Mouse (Mus musculus) limb, embryonic 15.5 days (tissue): Measurements from ENCODE around the gene Rad51b. TPM values are rescaled to one million over a fixed set of nuclear protein-coding genes. Genes with fewer than 3 reads are reported as not detected.

Experiments used
- ATAC-seq: fragments of 200-750 bp; cut with Nextera tagmentation; 2 replicates; pipeline ENCODE4 v1.8.0; 2017; ENCODE audit warnings: low read depth, moderate TSS enrichment; ENCODE audit not compliant: insufficient number of reproducible peaks, low FRiP score, low TSS enrichment
- H3K27ac ChIP-seq: fragments of 300-500 bp; sonication (generic); 2 replicates; pipeline ENCODE4 v1.5.1; 2015; ENCODE audit warnings: moderate library complexity, mild to moderate bottlenecking, inconsistent platforms
- H3K27me3 ChIP-seq: fragments of 300-500 bp; sonication (generic); 2 replicates; pipeline ENCODE4 v1.6.1; 2015; ENCODE audit warnings: inconsistent platforms
- H3K36me3 ChIP-seq: fragments of 300-500 bp; sonication (generic); 2 replicates; pipeline ENCODE4 v1.6.1; 2015; ENCODE audit warnings: inconsistent platforms
- H3K4me1 ChIP-seq: fragments of 300-500 bp; sonication (generic); 2 replicates; pipeline ENCODE4 v1.6.1; 2015; ENCODE audit warnings: inconsistent platforms
- H3K4me2 ChIP-seq: fragments of 300-500 bp; sonication (generic); 2 replicates; pipeline ENCODE4 v1.6.1; 2015; ENCODE audit warnings: mild to moderate bottlenecking, inconsistent platforms
- H3K4me3 ChIP-seq: fragments of 300-500 bp; sonication (generic); 2 replicates; pipeline ENCODE4 v1.5.1; 2015; ENCODE audit warnings: mild to moderate bottlenecking, inconsistent platforms
- H3K9ac ChIP-seq: fragments of 300-500 bp; sonication (generic); 2 replicates; pipeline ENCODE4 v1.6.1; 2015; ENCODE audit warnings: inconsistent platforms
- H3K9me3 ChIP-seq: fragments of 300-500 bp; sonication (generic); 2 replicates; pipeline ENCODE4 v1.6.1; 2016; ENCODE audit warnings: inconsistent platforms
- WGBS: fragments of 180-500 bp; shearing (Covaris S2); methylation state at CpG from one replicate; pipeline ENCODE4 v1.1.7; 2015; 5-methylcytosine and 5-hydroxymethylcytosine counted together
- polyA plus RNA-seq: library from polyadenylated mRNA; unstranded; fragments of >200 nt; fragmentation: Nextera tagmentation; extraction: Ambion mirVana; gene quantifications from 2 replicates; pipeline ENCODE4 v1.2.1, GENCODE M21; 2015

Gene Rad51b
- polyA plus RNA-seq, 1 experiment from 2014 or later: 5.2 TPM

GRCm38 (mm10) chr12:79842319-79842718, 545.2 kb downstream of the Rad51b start:
- Histone ChIP-seq H3K27me3 (no peaks in the 10 kb centered on the region), H3K9me3 (no peaks in the 10 kb centered on the region), H3K4me1 (peaks cover 91% of the 10 kb centered on the region), H3K36me3 (no peaks in the 10 kb centered on the region), H3K27ac (peak overlapping the region; percentile 77), H3K4me2 (no peak overlapping the region), H3K4me3 (no peak overlapping the region), H3K9ac (no peak overlapping the region)
- 24% methylated on average over 7 of the region's 7 CpGs for WGBS
- ATAC-seq: peak; percentile 42; the same call in 1 of the 2 replicates

GRCm38 (mm10) chr12:79843002-79843401, 545.9 kb downstream of the Rad51b start:
- Histone ChIP-seq H3K27ac (peak overlapping the region; percentile 77), H3K4me2 (no peak overlapping the region)
- WGBS: 64% methylated on average over 11 of the region's 11 CpGs

GRCm38 (mm10) chr12:79843496-79843895, 546.4 kb downstream of the Rad51b start:
- Histone ChIP-seq H3K4me2 (no peak overlapping the region), H3K4me1 (peaks cover 91% of the 10 kb centered on the region), H3K27ac (peak overlapping the region; percentile 77), H3K36me3 (no peaks in the 10 kb centered on the region), H3K9ac (no peak overlapping the region), H3K4me3 (no peak overlapping the region), H3K27me3 (no peaks in the 10 kb centered on the region), H3K9me3 (no peaks in the 10 kb centered on the region)
- WGBS: 37% methylated on average over 6 of the region's 6 CpGs
- ATAC-seq: no peak

More at GRCm38 (mm10) chr12:79843002-79843401, 545.9 kb downstream of the Rad51b start:
- H3K4me3 ChIP-seq: no peak overlapping the region
- no peak for ATAC-seq
- no peaks in the 10 kb centered on the region for H3K27me3 ChIP-seq
- peaks cover 92% of the 10 kb centered on the region for H3K4me1 ChIP-seq
- no peaks in the 10 kb centered on the region for H3K9me3 ChIP-seq
- no peak overlapping the region for H3K9ac ChIP-seq
- no peaks in the 10 kb centered on the region for H3K36me3 ChIP-seq

GRCm38 (mm10) chr12:79846247-79847151, 549.4 kb downstream of the Rad51b start:
- no peaks in the 10 kb centered on the region for H3K36me3 ChIP-seq
- H3K4me3 ChIP-seq: no peak overlapping the region
- H3K9ac ChIP-seq: no peak overlapping the region
- WGBS: 29% methylated on average over 7 of the region's 7 CpGs
- H3K9me3 ChIP-seq: no peaks in the 10 kb centered on the region
- no peak overlapping the region for H3K4me2 ChIP-seq
- ATAC-seq: peak; percentile 45; the same call in 1 of the 2 replicates
- H3K27me3 ChIP-seq: no peaks in the 10 kb centered on the region
- H3K4me1 ChIP-seq: peaks cover 74% of the 10 kb centered on the region
- H3K27ac ChIP-seq: peak overlapping the region; percentile 83

GRCm38 (mm10) chr12:79848539-79848938, 551.5 kb downstream of the Rad51b start:
- Histone ChIP-seq H3K36me3 (no peaks in the 10 kb centered on the region), H3K9ac (no peak overlapping the region), H3K27ac (0 out of 2 replicates have a peak overlapping the region, but pooled peaks have one; percentile 22), H3K9me3 (0 out of 2 replicates have a peak, but pooled peaks cover 4% of the 10 kb centered on the region), H3K4me2 (no peak overlapping the region), H3K4me1 (peaks cover 54% of the 10 kb centered on the region), H3K27me3 (no peaks in the 10 kb centered on the region), H3K4me3 (no peak overlapping the region)
- no peak for ATAC-seq
- WGBS: 45% methylated on average over 13 of the region's 13 CpGs

GRCm38 (mm10) chr12:79850021-79850420, 552.9 kb downstream of the Rad51b start:
- peaks cover 50% of the 10 kb centered on the region for H3K4me1 ChIP-seq
- H3K27me3 ChIP-seq: no peaks in the 10 kb centered on the region
- H3K27ac ChIP-seq: no peak overlapping the region
- no peaks in the 10 kb centered on the region for H3K36me3 ChIP-seq
- H3K9ac ChIP-seq: no peak overlapping the region
- H3K9me3 ChIP-seq: 0 out of 2 replicates have a peak, but pooled peaks cover 4% of the 10 kb centered on the region
- WGBS: 70% methylated on average over 5 of the region's 5 CpGs
- no peak for ATAC-seq
- no peak overlapping the region for H3K4me3 ChIP-seq
- H3K4me2 ChIP-seq: no peak overlapping the region

GRCm38 (mm10) chr12:79851898-79852297, 554.8 kb downstream of the Rad51b start:
- peaks cover 50% of the 10 kb centered on the region for H3K4me1 ChIP-seq
- H3K36me3 ChIP-seq: no peaks in the 10 kb centered on the region
- H3K9me3 ChIP-seq: 0 out of 2 replicates have a peak, but pooled peaks cover 4% of the 10 kb centered on the region
- no peaks in the 10 kb centered on the region for H3K27me3 ChIP-seq
- no peak overlapping the region for H3K4me2 ChIP-seq
- no peak overlapping the region for H3K9ac ChIP-seq
- no peak for ATAC-seq
- H3K27ac ChIP-seq: peak overlapping the region; percentile 33
- 86% methylated on average over 8 of the region's 8 CpGs for WGBS
- no peak overlapping the region for H3K4me3 ChIP-seq

- H3K4me3 ChIP-seq: no peak overlapping the region
- no peak overlapping the region for H3K9ac ChIP-seq
- no peak overlapping the region for H3K4me2 ChIP-seq
- H3K27ac ChIP-seq: no peak overlapping the region
- H3K9me3 ChIP-seq: 0 out of 2 replicates have a peak, but pooled peaks cover 4% of the 10 kb centered on the region
- H3K4me1 ChIP-seq: peaks cover 46% of the 10 kb centered on the region
- no peaks in the 10 kb centered on the region for H3K27me3 ChIP-seq
- H3K36me3 ChIP-seq: no peaks in the 10 kb centered on the region
- 95% methylated on average over 4 of the region's 4 CpGs for WGBS
- no peak for ATAC-seq
These were observed 555.5 kb downstream of the Rad51b start for GRCm38 (mm10) chr12:79852606-79853005.

- Histone ChIP-seq H3K27me3 (no peaks in the 10 kb centered on the region), H3K4me1 (peaks cover 42% of the 10 kb centered on the region), H3K9ac (no peak overlapping the region), H3K4me2 (no peak overlapping the region), H3K36me3 (no peaks in the 10 kb centered on the region), H3K27ac (no peak overlapping the region), H3K9me3 (0 out of 2 replicates have a peak, but pooled peaks cover 4% of the 10 kb centered on the region), H3K4me3 (no peak overlapping the region)
- 63% methylated on average over 5 of the region's 5 CpGs for WGBS
- ATAC-seq: no peak
These were observed 556.9 kb downstream of the Rad51b start for GRCm38 (mm10) chr12:79853901-79854490.

- 88% methylated on average over 2 of the region's 2 CpGs for WGBS
- no peak overlapping the region for H3K4me3 ChIP-seq
- ATAC-seq: no peak
- H3K4me2 ChIP-seq: no peak overlapping the region
- peaks cover 45% of the 10 kb centered on the region for H3K4me1 ChIP-seq
- no peaks in the 10 kb centered on the region for H3K36me3 ChIP-seq
- H3K27me3 ChIP-seq: no peaks in the 10 kb centered on the region
- H3K9me3 ChIP-seq: 0 out of 2 replicates have a peak, but pooled peaks cover 4% of the 10 kb centered on the region
- no peak overlapping the region for H3K27ac ChIP-seq
- H3K9ac ChIP-seq: no peak overlapping the region
These were observed 557.4 kb downstream of the Rad51b start for GRCm38 (mm10) chr12:79854507-79854906.

GRCm38 (mm10) chr12:79856116-79856909, 559.2 kb downstream of the Rad51b start:
- H3K9me3 ChIP-seq: 0 out of 2 replicates have a peak, but pooled peaks cover 4% of the 10 kb centered on the region
- H3K9ac ChIP-seq: no peak overlapping the region
- peak; percentile 46; the same call in 1 of the 2 replicates for ATAC-seq
- H3K27me3 ChIP-seq: no peaks in the 10 kb centered on the region
- no peak overlapping the region for H3K4me3 ChIP-seq
- peak overlapping the region; percentile 77 for H3K27ac ChIP-seq
- 35% methylated on average over 11 of the region's 11 CpGs for WGBS
- H3K4me2 ChIP-seq: no peak overlapping the region
- H3K4me1 ChIP-seq: peaks cover 52% of the 10 kb centered on the region
- H3K36me3 ChIP-seq: no peaks in the 10 kb centered on the region
